Mouse (Mus musculus) regulatory T cell (primary cell): ENCODE results near the gene Acot3.
"Not testable (repeated sequence)": the region's sequence is repeated elsewhere in the genome, so short reads cannot be mapped to it uniquely, and the experiment has no call there.

ENCODE experiments used
- in situ Hi-C: fragments of 300-600 bp; cut with MboI, MseI; formaldehyde crosslinking; loops from one replicate; pipeline ENCODE4 v1.15.1; 2025; ENCODE audit warnings: high pct_unique_total_duplicates

Acot3 gene

GRCm38 (mm10) chr12:84051937-84052474 is at the start of gene Acot3:
TSS of gene Acot3 (plus strand) at chr12:84052144.
- in situ Hi-C loops, result no loop called here

- in situ Hi-C loops, result no loop called here
These were observed 48.1 kb upstream of the Acot3 start for GRCm38 (mm10) chr12:84003866-84004265.

- in situ Hi-C loops, result no loop called here
These were observed 43.7 kb upstream of the Acot3 start for GRCm38 (mm10) chr12:84008251-84008650.

GRCm38 (mm10) chr12:84008729-84009128 is 43.2 kb upstream of the Acot3 start:
- in situ Hi-C loops, result no loop called here

- in situ Hi-C loops, result not testable (repeated sequence)
These were observed 42.6 kb upstream of the Acot3 start, which contains the start of gene Acot1 for GRCm38 (mm10) chr12:84009171-84009965. TSS of gene Acot1 (plus strand) at chr12:84009490.

GRCm38 (mm10) chr12:84010201-84010600 is 41.7 kb upstream of the Acot3 start:
- in situ Hi-C loops, result no loop called here

GRCm38 (mm10) chr12:84011251-84012040 is 40.5 kb upstream of the Acot3 start:
- in situ Hi-C loops, result no loop called here

- in situ Hi-C loops, result no loop called here
These were observed 38.8 kb upstream of the Acot3 start for GRCm38 (mm10) chr12:84013130-84013529.

- in situ Hi-C loops, result no loop called here
These were observed 38.2 kb upstream of the Acot3 start for GRCm38 (mm10) chr12:84013701-84014100.

- in situ Hi-C loops, result not testable (repeated sequence)
These were observed 31.4 kb upstream of the Acot3 start for GRCm38 (mm10) chr12:84020528-84020927.

- in situ Hi-C loops, result not testable (repeated sequence)
These were observed 29.7 kb upstream of the Acot3 start for GRCm38 (mm10) chr12:84022266-84022665.

- in situ Hi-C loops, result no loop called here
These were observed 28.7 kb upstream of the Acot3 start for GRCm38 (mm10) chr12:84023052-84023745.

GRCm38 (mm10) chr12:84025888-84026287 is 26.1 kb upstream of the Acot3 start:
- in situ Hi-C loops, result no loop called here

- in situ Hi-C loops, result not testable (repeated sequence)
These were observed 23.6 kb upstream of the Acot3 start for GRCm38 (mm10) chr12:84028328-84028727.

GRCm38 (mm10) chr12:84029043-84029442 is 22.9 kb upstream of the Acot3 start:
- in situ Hi-C loops, result not testable (repeated sequence)

- in situ Hi-C loops, result no loop called here
These were observed 21.1 kb upstream of the Acot3 start for GRCm38 (mm10) chr12:84030659-84031332.

- in situ Hi-C loops, result no loop called here
These were observed 19.1 kb upstream of the Acot3 start for GRCm38 (mm10) chr12:84032854-84033253.

- in situ Hi-C loops, result not testable (repeated sequence)
These were observed 18.6 kb upstream of the Acot3 start for GRCm38 (mm10) chr12:84033302-84033701.

- in situ Hi-C loops, result no loop called here
These were observed 17.8 kb upstream of the Acot3 start for GRCm38 (mm10) chr12:84034108-84034507.

- in situ Hi-C loops, result not testable (repeated sequence)
These were observed 13.7 kb upstream of the Acot3 start, which contains the start of gene Acot4 for GRCm38 (mm10) chr12:84038241-84038640. TSS of gene Acot4 (plus strand) at chr12:84038379.

GRCm38 (mm10) chr12:84038691-84039111 is 13.2 kb upstream of the Acot3 start, which contains the start of gene Gm49366:
TSS of gene Gm49366 (plus strand) at chr12:84038935.
- in situ Hi-C loops, result not testable (repeated sequence)
